Mouse (Mus musculus): ENCODE measurements around the gene Phkg1. TPM values are rescaled to one million over a fixed set of nuclear protein-coding genes. Genes with fewer than 3 reads are reported as not detected.
"Not testable (repeated sequence)": the region's sequence is repeated elsewhere in the genome, so short reads cannot be mapped to it uniquely, and the experiment has no call there.

Phkg1 gene
- total RNA-seq, 2 experiments from 2014 or later = 297 to 365 TPM

- DNase-seq = peak; percentile 84
These were observed 10.1 kb upstream of the Phkg1 start, which contains the start of gene Nupr1l for GRCm38 (mm10) chr5:129908242-129908965. Gene Nupr1l (plus strand): TSS chr5:129908540.

GRCm38 (mm10) chr5:129907775-129908174 lies 9.4 kb upstream of the Phkg1 start:
- DNase-seq = no peak

- peak; percentile 84 for DNase-seq
These were observed 2.9 kb downstream of the Phkg1 start, which contains the start of gene Zbed5 for GRCm38 (mm10) chr5:129895198-129896088. Gene Zbed5 (plus strand): TSS chr5:129895723.

GRCm38 (mm10) chr5:129890390-129890789 lies 8.0 kb downstream of the Phkg1 start:
- DNase-seq = not testable (repeated sequence)

- peak; percentile 94 for DNase-seq
These were observed 11.3 kb downstream of the Phkg1 start, which contains the start of gene Chchd2 for GRCm38 (mm10) chr5:129886911-129887636. Gene Chchd2 (minus strand): TSS chr5:129887470.

GRCm38 (mm10) chr5:129886271-129886670 lies 12.1 kb downstream of the Phkg1 start:
- DNase-seq = no peak

- DNase-seq = no peak
These were observed 18.5 kb downstream of the Phkg1 start for GRCm38 (mm10) chr5:129879888-129880287.

- peak; percentile 80 for DNase-seq
These were observed 19.4 kb downstream of the Phkg1 start for GRCm38 (mm10) chr5:129878946-129879345.

- peak; percentile 79 for DNase-seq
These were observed 20.5 kb downstream of the Phkg1 start for GRCm38 (mm10) chr5:129877731-129878455.

GRCm38 (mm10) chr5:129875098-129875497 lies 23.3 kb downstream of the Phkg1 start:
- no peak for DNase-seq

GRCm38 (mm10) chr5:129873942-129874341 lies 24.4 kb downstream of the Phkg1 start:
- DNase-seq = no peak

- DNase-seq = peak; percentile 46
These were observed 27.1 kb downstream of the Phkg1 start for GRCm38 (mm10) chr5:129871238-129871637.

GRCm38 (mm10) chr5:129869238-129869995 lies 28.9 kb downstream of the Phkg1 start:
- DNase-seq = no peak

- peak; percentile 35 for DNase-seq
These were observed 32.5 kb downstream of the Phkg1 start for GRCm38 (mm10) chr5:129865841-129866240.

GRCm38 (mm10) chr5:129864467-129864866 lies 33.9 kb downstream of the Phkg1 start:
- peak; percentile 21 for DNase-seq

GRCm38 (mm10) chr5:129862325-129862724 lies 36.0 kb downstream of the Phkg1 start:
- DNase-seq = no peak

GRCm38 (mm10) chr5:129856414-129856813 lies 41.9 kb downstream of the Phkg1 start:
- DNase-seq = no peak

- DNase-seq = no peak
These were observed 43.2 kb downstream of the Phkg1 start for GRCm38 (mm10) chr5:129855163-129855562.

GRCm38 (mm10) chr5:129847558-129847820 lies 50.9 kb downstream of the Phkg1 start:
- DNase-seq = no peak

- peak; percentile 93 for DNase-seq
These were observed 51.4 kb downstream of the Phkg1 start, which contains the start of gene Sumf2 for GRCm38 (mm10) chr5:129846752-129847557. Gene Sumf2 (plus strand): TSS chr5:129846986.
